Mouse (Mus musculus): Measurements from ENCODE around the gene Celsr1.

The Celsr1 gene

GRCm38 (mm10) chr15:86034781-86035360 is 1.3 kb upstream of the Celsr1 start:
- no peak for DNase-seq (ENCODE audit: low spot score)

- DNase-seq (ENCODE audit: low spot score): no peak
These were observed 495 bp upstream of the Celsr1 start for GRCm38 (mm10) chr15:86034021-86034523.

DNA sequence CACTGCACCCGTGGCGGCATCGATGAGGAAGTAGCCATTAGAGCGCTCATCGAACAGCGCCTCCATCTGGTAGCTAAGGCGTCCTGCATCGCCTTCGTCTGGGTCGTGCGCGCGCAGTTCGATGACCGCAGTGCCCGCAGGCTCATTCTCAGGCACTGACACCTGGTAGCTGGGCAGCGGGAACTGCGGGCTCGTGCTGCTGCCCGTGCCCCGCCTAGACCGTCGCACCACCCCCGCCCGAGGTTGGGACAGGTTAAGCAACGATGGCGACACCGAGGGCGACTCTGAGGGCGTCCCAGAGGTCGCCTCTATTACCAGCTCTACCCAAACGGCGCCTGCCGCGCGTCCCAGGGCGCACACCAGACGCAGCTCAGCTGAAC is 776 bp downstream of the Celsr1 start:
- DNase-seq (ENCODE audit: low spot score): no peak

- no peak for DNase-seq (ENCODE audit: low spot score)
These were observed 3.6 kb downstream of the Celsr1 start for GRCm38 (mm10) chr15:86029981-86030380.

- no peak for DNase-seq (ENCODE audit: low spot score)
These were observed 5.7 kb downstream of the Celsr1 start for GRCm38 (mm10) chr15:86027871-86028270.

DNA sequence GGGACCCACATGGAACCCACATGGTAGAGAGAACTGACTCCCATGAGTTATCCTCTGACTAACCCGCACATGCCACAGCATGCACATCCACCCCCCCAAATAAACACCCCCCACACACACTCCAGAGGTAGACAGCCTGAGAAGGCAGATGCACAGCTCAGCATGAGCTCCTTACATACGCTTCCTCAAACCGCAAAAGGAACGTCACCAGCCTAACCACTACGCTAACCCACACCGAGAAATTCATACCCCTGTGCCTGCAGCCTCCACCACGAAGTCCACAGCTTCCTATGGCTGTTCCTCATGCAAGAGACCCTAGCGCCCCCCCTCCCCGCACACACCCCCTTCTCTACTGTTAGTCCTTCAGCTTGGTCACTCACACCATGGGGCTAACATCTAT is 11.6 kb downstream of the Celsr1 start:
- no peak for DNase-seq (ENCODE audit: low spot score)

GRCm38 (mm10) chr15:86021301-86021700 is 12.3 kb downstream of the Celsr1 start:
- DNase-seq (ENCODE audit: low spot score): no peak

GRCm38 (mm10) chr15:86020008-86020407 is 13.6 kb downstream of the Celsr1 start:
- no peak for DNase-seq (ENCODE audit: low spot score)

- no peak for DNase-seq (ENCODE audit: low spot score)
These were observed 14.6 kb downstream of the Celsr1 start for GRCm38 (mm10) chr15:86018753-86019512.

DNA sequence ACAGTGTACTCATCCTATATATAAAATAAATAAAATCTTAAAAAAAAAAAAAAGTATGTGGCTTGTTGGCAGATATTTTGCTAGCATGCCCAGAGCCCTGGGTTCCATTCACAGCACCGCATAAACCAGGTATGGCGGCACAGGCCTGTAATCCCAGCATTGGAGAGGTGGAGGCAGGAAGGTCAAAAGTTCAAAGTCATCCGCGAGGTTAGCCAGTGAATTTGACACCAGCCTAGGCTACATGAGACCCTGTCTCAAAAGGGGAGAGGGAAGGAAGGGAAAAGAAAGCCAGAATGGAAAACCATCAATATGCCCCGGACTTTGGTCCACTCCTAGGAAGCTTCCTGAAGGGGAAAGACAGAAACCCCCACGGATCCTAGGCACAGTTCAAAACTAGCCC is 16.2 kb downstream of the Celsr1 start:
- no peak for DNase-seq (ENCODE audit: low spot score)

DNA sequence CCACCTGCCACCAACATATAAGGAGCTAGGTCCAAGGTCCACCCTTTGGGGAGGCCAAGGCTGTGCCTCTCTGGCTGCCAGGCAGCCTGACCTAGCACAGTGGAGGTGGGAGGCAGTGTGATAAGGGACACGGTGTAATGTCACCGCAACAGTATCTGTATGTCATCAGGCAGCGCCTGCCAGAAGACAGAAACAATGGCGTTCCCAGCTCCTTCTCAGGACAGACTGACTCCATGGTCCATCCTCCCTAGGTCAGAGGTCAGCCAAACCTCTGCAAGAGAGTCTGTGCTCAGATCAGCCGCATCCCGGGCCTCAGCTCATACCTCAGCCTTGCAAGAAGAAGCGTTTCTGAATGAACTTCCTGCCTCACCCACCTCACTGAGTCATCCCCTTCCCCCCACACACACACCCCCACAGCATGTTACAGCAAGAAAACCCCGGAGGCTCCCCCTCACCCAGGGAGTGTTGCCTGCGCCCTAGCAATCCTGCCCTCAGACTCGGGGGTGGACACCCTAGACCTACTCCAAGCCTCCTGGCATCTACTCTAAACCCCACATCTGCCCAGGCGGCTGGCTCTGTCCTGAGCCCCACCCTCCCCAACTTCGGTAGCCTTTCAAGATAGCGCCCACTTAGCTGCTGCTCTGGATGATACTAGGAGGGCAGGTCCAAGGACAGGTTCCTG is 17.6 kb downstream of the Celsr1 start:
- DNase-seq (ENCODE audit: low spot score): no peak

DNA sequence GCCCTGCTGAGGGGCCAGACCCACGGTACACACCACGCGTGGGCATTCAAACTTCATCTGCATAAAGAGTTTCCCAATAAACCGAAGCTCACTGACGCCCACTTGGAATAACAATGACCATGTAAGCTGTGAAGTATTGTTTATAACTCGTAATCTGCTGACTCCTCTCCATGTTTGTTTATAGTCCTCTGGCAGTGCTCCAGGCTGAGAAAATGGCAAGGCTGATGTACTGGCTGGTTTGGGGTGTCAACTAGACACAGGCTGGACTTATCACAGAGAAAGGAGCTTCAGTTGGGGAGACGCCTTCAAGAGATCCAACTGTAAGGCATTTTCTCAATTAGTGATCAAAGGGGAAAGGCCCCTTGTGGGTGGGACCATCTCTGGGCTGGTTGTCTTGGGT is 18.6 kb downstream of the Celsr1 start:
- DNase-seq (ENCODE audit: low spot score): no peak

- DNase-seq (ENCODE audit: low spot score): no peak
These were observed 19.9 kb downstream of the Celsr1 start for GRCm38 (mm10) chr15:86013656-86014055.

DNA sequence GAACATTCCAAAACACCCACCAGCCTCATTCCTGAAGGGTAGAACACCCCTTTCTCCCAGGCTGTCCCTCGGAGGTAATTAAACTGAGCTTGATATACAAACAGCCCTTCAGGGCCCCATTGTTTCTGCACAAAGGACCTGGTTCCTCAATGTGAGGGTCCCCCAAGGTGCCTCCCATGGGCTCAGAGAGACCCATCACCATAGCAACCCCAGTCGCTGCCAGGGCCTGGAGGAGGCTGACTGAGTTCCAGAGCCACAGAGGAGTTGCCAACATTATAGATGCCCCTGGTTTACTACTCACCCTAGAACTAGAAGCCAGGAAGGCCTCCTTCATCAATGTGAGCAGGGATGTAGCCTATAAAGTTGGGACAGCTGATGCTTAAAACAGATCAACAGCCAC is 20.4 kb downstream of the Celsr1 start:
- DNase-seq (ENCODE audit: low spot score): no peak

DNA sequence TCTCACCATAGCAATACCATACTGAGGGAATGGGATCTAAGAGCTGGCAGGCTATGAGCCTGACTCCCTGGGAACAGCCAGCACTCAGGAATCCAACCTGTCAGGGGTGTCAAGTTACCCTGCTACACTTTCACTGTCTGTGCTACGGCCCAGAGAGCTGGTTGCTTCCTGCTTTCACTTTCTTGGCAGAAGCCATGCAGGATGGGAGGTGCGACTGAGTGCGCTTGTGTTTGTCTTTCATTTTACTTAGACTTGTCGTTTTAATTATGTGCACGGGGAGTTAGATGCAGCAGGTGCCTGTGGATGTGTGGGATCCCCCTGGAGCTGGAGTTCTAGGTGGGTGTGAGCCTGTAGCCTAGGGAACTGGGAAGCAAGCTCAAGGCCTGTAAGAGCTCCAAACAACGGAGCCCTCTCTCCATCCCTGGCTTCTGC is 25.9 kb downstream of the Celsr1 start:
- DNase-seq (ENCODE audit: low spot score): no peak

DNA sequence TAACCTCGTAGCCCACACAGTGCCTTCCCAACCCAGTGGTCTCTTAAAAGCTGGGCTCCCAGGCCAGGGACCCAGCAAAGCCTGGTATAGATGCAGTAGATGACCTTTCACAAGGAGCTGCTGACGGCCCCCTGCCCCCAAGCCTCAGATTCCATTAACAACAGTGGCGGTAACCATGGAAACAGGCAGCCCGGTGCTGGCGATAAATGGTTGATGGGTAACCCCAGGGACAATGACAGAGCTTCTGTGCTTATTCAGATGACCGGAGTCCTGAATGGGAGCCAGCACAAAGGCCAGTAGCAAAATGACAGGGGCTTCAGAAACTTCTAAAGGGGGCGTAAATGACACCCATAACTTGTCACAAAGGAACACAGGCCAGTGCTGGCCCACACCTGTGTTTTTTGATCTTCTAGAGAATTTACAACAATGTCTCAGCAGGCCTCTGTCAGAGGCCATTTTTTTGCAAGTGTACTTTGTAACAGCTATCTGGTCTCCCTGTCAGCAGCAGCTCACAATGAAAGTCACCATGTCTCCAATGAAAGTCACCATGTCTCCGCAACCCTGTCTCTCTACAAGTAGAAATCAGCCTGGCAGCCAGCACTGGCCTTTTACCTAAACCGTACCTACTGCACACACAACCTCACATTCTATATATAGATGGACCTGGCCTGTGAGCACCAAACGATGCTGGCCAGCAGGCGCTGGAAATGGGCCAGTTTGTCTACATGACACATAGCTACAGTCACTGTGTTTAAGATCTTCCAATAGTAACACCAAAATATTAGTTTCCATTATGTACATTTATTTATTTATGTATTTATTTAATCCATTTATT is 27.7 kb downstream of the Celsr1 start:
- no peak for DNase-seq (ENCODE audit: low spot score)

GRCm38 (mm10) chr15:86004048-86004447 is 29.5 kb downstream of the Celsr1 start:
- DNase-seq (ENCODE audit: low spot score): no peak

DNA sequence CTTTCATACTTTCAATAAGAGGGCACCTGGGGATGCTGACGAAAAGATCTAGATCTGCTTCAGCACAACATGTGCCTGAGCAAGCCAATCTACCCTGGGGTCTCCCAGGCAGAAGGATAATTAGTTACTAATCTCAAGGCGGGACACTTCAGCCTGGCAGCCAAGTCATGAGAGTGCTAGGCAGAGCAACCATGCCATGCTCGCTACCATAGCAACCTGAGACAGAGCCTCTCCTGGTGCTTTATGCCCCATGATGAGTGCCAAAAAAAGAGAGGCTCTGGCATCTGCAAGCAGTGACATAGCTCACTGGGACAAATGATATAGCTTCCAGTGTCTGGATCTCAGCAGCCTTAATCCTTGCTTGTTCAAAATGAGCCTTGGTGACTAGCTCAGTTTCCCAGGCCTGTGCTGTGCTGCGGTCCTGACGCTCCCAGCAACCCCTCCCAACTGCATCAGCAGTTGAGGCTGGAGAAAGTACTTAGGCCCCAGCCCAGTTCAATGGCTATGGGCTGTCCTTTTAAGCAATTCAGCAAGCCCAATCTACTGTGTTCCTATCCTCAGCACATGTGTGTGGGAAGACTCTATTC is 32.8 kb downstream of the Celsr1 start:
- peak; percentile 21 for DNase-seq (ENCODE audit: low spot score)

DNA sequence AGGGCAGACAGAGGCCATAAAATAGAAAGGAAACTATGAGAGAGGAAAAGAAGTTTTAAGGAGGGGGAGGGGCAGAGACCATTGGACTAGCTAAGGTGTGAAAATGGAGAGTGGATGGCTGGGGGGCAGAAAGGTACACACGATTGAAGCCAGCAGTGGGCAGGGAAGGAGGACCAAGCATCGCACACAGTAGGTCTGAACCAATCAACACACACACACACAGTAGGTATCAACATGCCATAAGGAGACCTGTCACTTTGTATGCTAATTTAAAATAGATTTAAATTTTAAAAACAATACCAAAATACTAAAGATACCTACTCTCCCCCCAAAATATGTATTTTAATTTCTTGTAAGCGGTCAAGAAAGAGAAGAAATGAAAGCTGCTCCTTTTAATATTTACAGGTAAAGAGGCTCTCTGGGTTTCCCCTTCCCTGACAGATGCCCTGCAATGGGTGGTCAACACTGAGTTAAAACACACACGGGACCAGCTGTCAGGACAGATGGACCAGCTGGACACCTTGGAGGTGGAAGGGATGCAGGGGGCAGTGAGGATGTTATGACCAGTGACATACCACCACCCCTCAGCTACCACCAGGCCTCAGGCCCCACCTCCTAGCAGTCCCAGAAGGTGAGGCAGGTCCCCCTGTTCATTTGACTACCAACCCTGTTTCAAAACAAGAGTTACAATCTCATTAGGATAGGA is 34.9 kb downstream of the Celsr1 start:
- DNase-seq (ENCODE audit: low spot score): no peak

GRCm38 (mm10) chr15:85996031-85996765 is 37.4 kb downstream of the Celsr1 start:
- DNase-seq (ENCODE audit: low spot score): no peak
